Mouse (Mus musculus): Measurements from ENCODE around the gene Atp6v0b.
A peak's percentile ranks its signal among the peaks of the same experiment; 100 is the strongest.

Gene Atp6v0b

DNA sequence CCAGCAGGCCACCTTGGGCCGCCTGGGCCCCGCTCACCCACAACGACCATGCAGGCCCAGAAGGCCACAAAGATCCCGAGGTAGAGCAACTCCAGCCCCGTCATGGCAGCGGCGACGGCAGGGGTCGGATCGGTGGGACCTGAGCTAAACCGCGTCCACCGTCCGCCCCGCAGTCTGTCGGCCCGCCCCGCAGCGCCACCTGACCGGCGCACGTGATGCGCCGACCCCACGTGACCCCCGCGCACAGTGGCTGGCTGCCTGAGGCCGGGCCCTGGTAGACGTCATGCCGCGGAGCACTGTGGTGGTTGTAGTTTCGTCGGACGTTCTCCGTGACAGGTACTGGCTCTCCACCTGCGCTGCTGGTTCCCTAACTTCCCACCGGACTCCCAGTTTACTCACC is at the start of gene Atp6v0b:
Gene Atp6v0b (minus strand): TSS at position 201 of the 400 bp plus-strand sequence.
- peak; percentile 96 for DNase-seq (ENCODE audit: low spot score)

DNA sequence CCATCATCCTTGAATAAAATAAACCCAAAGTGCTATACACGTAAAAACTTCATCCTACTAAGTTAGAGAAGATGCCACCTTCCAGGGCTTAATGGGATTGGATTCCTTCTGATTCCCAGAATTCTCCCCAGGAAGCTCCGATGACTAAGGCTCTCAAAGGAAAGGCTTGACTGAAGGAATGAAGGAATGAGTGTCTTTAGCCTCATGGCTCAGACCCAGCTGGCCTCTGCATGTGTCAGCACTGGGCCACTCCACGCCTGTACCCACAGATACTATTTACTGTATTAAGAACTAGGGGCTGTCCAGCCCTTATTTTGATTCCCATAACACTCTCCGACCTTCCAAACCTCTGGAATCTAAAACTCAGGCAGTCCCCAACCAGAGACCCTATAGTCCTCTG is 46.9 kb upstream of the Atp6v0b start:
- no peak for DNase-seq (ENCODE audit: low spot score)

DNA sequence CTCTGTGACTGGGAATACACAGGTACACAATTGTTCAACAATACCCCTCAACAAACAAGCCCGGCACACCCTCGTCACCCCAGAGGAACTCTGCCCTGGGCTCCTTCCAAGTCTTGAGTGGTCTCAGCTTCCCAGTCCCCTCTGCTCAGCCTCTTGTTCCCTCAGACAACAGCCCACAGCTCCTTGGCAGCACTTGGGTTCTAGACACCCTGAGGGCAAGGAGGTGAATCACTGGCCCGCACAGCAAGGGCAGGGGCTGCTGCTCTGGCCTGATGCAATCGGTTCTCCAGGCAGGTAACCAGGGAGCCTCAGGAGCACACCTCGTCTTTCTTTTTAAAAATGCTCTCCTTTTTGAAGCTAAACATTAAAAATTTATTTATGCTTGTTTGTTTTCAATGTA is 46.1 kb upstream of the Atp6v0b start:
- DNase-seq (ENCODE audit: low spot score) = no peak

DNA sequence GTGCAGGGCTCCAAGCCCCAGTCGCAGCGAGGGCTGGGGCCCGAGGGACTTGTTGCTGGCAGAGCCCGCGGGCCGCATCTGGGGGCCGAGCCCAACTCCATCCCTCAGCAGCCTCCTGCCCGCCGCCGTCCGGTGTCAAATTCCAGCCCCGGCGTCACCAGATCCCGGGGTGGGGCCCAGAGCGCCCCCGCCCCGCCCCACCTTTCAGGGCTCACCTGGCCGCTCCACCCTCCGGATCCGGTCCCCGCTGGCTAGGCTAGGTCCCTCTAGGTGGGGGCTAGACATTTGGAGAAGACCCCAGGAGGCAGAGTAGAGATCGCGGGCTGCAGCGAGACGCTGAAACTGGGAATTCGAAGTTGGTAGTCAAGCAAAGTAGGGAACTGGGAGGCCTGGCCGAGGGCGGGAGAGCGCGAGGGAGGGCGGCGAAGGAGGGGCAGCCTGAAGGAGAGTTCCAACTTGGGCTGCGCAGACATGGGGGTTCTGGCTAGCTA is 42.3 kb upstream of the Atp6v0b start, which contains the start of gene Artn:
Gene Artn (minus strand): TSS at position 373 of the 491 bp plus-strand sequence.
- no peak for DNase-seq (ENCODE audit: low spot score)

DNA sequence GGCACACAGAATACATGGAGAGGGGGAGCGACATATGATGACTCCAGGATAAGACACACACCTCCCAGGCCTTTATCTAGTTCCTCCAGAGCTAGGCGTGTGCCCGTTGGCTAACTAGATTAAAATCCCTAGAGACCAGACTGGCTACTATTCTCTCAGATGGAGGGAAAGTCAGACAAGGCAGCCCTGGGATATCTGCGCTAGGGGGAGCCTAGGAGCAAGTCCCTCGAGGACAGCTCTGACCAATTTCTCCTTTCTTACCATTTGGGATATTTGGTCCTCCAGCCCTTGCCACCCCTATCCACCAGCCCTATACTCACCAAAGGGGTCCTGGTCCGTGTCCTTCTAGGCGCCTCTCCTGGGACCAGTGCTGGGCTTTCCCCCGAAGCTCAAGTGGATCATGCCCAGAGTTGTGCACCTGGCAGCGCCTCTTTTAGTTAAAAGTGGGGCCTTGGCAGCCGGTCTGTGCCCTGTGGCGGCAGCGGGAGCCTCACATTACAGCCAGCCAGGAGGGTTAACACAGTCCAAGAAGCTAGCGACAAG is 41.6 kb upstream of the Atp6v0b start:
- DNase-seq (ENCODE audit: low spot score) = peak; percentile 62

DNA sequence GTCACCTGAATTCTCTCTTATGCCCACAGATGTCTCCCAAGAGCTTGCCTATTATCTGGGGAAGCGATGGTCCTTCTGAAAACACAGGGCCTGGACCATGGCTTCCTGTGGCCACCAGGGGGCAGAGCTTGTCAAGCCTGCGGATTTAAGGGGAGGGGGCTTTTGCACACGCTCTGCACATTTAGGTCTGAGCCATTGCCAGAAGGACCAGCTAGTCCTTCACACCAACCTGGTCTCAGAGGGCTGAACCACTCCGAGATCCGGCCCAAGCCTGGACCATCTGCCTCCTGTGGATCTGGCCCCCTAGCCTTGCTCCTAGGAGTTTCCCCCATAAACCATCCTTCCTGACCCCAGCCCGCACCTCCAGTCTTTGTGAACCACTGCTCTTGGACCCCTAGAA is 41.1 kb upstream of the Atp6v0b start:
- no peak for DNase-seq (ENCODE audit: low spot score)

DNA sequence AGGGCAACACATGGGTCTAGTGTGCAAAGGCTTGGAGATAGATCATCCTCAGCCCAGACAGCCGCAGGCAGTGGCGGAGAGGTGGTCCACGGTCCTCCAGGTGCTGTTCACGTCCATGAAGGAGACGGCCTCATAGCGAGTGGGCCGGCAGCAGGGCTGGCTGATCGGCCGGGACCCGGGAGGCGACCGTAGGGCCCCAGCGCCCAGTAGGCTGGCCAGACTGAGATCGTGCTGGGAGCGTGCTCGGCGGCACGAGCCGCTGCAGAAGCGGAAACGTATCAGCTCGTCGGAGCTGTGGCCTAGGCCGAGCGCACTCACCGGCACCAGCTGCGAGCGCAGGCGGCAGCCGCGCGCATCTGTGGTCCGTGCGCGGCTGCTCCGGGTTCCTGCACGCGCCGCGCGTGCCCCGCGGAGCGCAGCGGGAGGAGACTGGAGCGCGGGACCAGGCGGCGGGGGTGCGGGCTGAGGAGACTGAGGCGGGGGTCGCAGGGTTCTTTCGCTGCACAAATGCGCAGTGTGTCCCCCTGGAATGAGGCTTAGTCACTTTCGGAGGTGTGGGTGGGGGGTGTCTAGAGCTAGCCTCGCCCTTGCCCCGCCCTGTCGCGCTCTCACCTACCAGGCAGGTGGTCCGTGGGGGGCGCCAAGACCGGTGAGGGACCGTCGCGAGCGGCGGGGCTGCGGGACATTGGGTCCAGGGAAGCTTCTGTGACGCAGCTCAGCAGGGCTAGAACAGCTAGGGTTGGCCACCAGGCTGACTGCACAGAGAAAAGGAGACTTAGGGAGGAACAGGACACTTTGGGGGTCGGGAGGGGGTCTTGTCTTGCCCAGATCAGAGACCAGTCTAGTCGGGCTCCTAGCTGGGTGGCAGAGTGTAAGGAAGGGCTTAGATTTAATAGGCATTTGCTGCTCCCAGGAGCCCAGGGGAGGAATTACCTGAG is 39.7 kb upstream of the Atp6v0b start:
- peak; percentile 51 for DNase-seq (ENCODE audit: low spot score)

DNA sequence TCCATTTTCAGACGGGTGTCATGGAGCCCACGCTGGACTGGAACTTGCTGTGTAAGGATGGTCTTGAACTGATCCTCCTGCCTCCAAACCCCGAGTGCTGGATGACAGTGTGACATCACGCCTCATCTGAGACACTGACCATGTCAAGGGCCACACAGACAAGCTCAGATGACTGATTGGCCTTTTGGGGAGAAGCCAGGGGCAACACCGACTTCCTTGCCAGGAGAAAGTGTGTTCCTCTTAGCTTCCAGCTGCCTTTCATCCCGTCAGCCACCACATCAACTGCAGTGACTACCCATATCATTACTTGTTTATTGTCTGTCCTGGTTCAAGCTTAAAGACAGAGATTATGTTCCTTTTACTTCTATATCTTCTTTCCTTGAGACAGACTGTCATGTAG is 37.8 kb upstream of the Atp6v0b start:
- no peak for DNase-seq (ENCODE audit: low spot score)

DNA sequence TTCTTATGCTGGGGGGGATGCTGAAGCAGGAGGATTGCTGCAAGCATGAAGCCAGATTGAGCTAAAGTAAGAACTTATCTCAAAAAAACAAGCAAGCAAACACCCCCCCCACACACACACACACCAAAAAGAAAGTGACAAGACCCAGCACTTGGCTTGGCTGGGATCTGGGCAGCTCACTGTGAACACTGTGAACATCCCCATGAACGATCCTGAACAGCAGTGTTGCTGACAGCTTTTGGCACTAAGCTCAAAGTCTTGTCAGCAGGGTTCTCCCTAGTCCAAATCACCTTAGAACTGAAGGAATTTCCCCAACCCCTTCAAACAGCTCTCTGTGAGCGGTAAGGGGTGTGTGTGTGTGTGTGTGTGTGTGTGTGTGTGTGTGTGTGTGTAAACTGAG is 36.3 kb upstream of the Atp6v0b start:
- DNase-seq (ENCODE audit: low spot score) = no peak

DNA sequence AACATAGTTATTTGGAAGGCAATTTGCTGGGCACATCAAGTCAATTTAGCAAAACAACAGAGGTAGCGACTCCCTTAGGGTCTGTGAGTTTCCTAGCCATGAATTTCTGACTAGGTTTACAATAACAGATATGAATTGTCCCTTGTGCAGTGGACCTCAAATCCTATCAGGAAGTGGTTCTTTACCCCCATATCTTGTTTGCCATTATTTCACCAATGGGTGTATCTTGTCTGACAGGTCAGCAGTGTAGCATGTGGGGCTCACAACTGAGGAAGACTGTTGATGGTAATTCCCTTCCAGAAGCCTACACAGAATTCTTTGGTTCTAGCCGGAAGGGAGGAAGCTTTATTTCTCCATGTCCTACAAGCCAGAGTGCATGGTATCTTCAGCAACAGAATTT is 34.2 kb upstream of the Atp6v0b start:
- no peak for DNase-seq (ENCODE audit: low spot score)

DNA sequence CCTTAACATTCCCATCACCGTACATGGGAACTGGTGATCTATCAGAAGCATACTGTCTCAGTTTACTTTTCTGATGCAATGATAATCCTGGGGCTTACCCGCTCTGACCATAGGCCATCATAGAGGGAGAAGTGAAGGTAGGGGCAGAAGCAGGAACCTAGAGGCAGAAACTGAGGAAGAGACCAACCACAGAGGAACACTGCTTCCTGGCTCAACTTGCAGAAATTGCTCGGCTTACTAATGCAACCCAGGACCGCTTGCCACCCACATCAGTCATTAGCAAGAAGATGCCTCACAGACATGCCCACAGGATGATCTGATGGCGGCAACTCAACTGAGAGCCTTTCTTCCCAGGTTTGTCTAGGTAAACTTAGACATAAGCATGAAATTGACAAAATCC is 31.6 kb upstream of the Atp6v0b start:
- DNase-seq (ENCODE audit: low spot score) = no peak

DNA sequence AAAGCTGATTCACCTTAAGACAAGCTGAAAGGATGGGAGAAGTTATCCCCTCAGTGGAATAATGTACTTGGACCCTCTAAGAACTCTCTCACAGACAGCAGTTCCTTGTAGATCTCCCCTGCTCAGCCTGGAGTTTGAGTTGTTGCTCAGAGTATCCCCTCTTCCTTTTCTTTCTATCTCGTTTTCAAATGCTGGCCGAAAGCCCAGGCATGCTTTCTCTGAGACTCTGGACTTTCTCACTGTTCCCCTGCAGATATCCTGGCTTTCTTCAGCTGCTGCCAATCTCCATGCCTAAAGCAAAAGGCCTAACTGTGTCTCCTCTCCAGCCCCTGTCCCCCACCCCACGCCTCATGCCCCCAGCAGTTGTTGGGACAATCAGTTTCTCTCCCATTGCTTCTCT is 31.1 kb upstream of the Atp6v0b start:
- no peak for DNase-seq (ENCODE audit: low spot score)

DNA sequence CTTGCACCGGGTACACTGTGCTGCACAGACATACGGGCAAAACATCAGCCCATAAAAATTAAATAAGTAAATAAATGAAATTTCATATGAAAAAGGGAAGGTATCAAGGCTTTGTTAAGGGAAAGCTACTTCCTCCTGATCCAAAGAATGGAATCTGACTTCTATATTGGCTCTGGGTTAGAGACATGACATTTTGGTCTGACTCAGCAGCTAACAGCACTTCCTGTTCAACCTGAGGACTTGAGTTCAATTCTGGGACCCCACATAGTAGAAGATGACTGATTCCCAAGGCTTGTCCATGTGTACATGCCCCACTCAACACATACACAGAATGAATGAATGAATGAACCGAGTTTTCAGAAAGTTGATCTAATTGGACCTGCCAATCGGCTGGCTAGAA is 30.7 kb upstream of the Atp6v0b start:
- no peak for DNase-seq (ENCODE audit: low spot score)

DNA sequence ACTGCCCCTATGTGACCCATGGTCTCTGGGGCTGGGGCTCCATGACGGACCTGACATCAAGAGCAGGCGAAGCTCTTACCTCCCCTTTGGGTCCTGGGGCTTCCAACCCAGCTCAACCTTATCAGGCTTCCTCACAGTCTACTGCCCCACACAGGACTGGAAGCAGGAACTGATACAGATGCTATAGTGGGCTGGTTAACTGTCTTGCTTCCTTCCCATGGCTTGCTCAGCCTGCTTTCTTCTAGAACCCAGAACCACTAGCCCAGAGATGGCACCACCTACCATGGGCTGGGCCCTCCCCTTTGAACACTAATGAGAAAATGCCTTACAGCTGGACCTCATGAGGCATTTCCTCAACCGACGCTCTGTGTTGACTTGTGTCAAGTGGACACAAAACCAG is 30.3 kb upstream of the Atp6v0b start:
- DNase-seq (ENCODE audit: low spot score) = no peak

DNA sequence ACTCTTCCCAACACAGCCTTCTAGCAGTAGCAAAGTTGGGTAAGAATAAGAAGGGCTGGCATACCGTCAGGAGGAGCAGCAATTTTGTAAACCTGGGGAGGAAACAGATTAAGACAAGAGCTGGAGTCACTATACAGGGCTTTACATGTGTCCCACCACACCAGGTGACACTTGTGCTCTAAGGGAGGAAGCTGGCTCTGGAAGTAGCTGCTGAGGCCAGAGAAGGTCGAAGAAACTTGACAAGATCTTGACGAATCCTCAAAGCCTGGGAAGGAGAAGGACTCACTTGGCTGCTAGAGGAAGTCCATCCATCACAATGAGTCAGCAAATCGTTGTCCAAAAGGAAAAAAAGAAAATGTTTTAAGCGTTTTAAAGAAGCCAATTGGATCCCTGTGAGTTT is 29.3 kb upstream of the Atp6v0b start:
- DNase-seq (ENCODE audit: low spot score) = no peak

DNA sequence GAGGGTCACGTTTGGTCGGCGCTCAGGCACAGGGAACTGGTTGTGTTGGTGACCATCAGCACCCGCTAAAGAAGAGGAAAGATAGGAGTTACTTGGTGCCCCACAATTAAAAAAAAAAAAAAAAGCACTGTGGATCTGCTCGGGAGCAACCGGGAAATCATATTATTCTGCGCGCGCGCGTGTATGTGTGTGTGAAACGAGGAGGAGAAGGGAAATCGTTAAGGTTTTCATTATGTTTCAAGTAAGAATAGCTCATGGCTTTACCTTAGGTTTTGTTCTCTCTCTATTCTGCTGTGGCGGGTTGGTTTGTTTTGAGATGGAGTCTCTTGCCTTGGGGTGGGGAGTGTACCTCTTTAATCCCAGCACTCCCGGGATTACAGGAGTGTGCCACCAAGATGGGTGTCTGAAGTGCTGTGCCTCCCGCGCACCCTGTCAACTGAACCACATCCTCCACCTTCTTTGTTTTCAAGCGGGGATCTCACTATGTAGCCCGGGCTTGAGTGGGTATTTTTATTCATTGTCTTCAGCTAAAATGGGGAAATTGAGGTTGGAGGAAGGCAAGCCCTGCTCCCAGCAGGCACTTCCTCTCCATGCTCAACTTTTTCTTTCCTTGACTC is 28.5 kb upstream of the Atp6v0b start:
- DNase-seq (ENCODE audit: low spot score) = no peak

DNA sequence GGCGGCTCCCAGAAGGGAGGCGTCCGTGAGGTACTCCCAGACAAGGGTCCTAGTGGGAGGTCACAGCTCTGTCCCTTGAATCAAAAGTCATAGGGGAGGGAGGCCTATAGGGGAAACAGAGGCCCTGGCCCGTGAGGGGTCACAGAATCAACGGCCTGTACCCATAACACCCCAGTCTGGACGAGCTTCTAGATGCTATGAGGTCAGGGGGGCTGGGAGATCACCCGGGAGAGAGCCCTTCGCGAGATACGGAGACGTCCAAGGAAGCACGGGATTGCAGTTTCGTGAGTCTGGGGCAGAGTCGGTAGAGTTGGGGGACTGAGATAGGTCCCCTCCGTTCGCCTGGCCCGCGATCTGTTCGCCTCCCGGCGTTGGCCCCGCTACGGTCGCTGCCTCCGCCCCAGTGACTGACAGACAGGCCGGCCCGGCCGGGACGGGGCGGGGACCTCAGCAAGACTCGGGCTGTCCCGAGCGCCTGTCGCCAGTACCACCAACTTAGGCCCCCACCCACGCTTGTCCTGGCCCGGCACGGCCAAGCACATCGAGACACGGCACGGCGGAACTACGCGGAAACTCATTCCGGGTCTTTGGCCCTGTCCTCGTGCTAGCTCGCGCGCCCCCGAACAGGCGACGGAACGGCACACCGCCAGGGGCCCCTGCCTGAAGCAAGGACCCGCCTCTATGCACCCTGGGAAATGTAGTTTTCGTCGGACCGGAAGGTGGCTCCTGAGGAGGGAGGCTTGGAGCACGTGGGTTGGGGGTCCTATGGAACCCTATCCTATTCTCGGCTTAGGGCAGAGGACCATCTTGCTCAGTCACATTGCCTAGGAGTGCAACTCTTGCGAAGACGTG is 27.7 kb upstream of the Atp6v0b start, which contains the start of gene Ipo13:
Gene Ipo13 (minus strand): TSS at position 409 of the 852 bp plus-strand sequence.
- peak; percentile 92 for DNase-seq (ENCODE audit: low spot score)

DNA sequence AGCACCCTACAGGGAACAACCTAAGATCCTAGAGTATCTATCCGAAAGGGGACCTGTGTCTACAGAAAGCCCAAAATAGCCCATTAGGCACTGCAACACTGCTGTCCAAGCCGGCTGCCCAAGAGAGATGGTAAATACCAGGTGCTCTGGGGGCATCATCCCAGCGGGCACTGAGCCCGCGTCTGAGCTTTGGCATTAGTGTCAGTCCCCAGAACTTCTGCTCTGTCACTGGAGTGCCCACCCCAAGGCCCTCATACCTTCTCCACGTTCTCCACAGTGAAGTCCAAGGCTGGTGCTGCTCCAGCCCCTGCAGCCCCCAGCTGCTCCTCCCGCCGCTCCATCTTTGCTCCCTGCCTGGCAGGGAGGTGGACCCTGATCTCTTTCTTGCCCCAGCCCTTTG is 26.9 kb upstream of the Atp6v0b start:
- no peak for DNase-seq (ENCODE audit: low spot score)

DNA sequence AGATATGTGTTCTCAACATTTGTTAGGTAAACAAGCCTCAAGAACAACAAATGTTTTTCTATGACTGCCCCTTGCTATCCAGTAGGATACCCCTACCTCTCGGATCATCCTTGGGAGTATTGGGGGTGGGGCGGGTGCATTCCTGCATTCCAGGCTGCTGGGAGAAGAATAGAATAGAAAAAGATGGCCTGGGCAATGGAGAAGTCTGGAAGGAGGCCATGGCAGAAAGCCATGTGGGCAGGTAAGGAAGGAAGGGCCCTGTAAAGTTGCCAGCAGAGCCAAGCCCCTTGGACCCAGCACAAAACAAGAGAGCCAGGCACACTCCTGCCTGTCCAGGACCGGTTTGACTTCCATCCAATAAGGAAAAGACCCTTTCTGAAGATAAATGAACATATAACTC is 26.3 kb upstream of the Atp6v0b start:
- no peak for DNase-seq (ENCODE audit: low spot score)

DNA sequence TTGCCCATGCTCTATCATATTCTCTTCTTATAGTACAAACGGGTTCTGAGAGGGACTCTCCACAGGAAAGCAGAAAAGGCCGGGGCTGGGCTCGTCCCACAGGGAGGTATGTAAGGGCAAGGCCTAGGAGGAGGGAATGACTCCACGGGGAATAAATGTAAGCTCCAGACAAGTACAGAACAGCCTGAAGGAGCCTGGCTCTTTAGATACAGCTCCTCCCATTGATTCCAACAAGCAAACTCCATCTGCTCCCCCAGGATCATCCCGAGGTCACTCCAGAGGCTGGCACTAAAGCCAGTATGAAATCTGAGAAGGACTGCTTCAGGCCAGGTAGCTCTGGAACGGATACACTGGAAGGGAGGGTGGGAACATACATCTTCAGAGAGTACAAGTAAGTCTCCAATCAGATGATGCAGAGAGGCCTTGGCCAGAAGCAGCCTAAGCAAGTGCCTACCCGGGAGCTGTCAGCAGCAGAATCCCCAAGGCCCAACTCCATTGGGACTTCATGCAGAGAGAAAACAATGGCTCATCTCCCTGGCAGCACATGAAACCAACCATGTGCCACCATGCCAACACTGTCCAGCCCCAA is 25.6 kb upstream of the Atp6v0b start:
- no peak for DNase-seq (ENCODE audit: low spot score)

DNA sequence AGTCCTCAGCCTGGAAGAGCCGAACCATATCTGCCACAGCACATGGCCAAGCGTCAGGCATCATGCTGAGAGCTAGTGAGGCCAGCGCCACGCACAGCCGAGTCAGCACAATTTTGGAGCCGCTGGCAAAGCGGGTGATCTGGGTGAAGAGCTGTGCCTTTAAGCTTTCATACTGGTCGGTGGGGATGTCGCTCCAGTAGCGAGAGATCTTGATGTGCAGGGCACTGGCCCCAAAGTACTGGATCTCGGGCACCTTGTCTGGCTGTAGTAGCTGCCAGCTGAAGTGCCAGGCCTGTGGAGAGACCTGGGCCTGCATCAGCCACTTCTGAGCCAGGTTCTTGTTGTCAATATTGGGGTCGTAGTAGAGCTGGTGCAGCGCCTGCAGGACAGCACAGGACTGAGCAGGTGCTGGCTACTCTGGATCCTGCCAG is 25.0 kb upstream of the Atp6v0b start:
- DNase-seq (ENCODE audit: low spot score) = no peak
